Mouse (Mus musculus) testis, adult 2 months (tissue): ENCODE measurements around the gene 1700020N01Rik.

Experiments used
- CTCF ChIP-seq: fragments of 200-500 bp; IDR thresholded peaks from 2 replicates; pipeline ENCODE4 v1.5.1; 2012; ENCODE audit warnings: low read depth, mild to moderate bottlenecking, inconsistent platforms, low read length, moderate library complexity; ENCODE audit not compliant: control insufficient read depth, insufficient read depth, insufficient replicate concordance
- POLR2A ChIP-seq: fragments of 200-500 bp; IDR thresholded peaks from 2 replicates; pipeline ENCODE4 v1.6.1; 2012; ENCODE audit warnings: low read depth, mild to moderate bottlenecking, inconsistent platforms, low read length, moderate library complexity; ENCODE audit not compliant: control insufficient read depth

DNA sequence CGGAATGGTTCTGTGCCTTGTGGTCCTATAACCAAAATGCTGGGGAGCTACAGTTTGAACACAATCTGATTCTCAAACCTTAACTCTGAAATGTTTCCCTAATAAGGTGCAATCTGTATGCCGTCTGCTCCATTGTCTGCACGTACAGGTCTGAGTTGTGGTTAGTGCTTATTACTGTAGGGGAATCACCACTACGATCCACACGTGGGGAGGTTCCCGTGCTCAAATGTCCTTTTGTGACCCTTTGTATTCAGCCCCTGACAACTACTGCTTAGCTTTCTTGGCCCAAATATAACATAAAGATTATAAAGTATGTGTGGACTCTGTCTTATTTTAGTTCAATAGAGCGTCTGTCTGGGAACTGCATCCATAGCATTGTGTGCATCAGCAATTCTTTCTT is 29.1 kb downstream of the 1700020N01Rik start:
- TF ChIP-seq CTCF (no peak), POLR2A (no peak)
